Mouse (Mus musculus) lung, postnatal 0 days (tissue): ENCODE measurements at regions not wholly inside any gene's neighbourhood (a gene's known extent, or its start where the extent isn't known, plus 50 kb on each side); places are given as distances from the start of the nearest gene placed in this dataset.

Experiments used
- ATAC-seq: fragments of 200-750 bp; cut with Nextera tagmentation; 2 replicates; pipeline ENCODE4 v1.8.0; 2017; ENCODE audit warnings: moderate library complexity
- DNase-seq: peaks from one replicate; pipeline ENCODE4 v3.0.0-alpha.2; 2016; ENCODE audit warnings: low spot score
- H3K27ac ChIP-seq: fragments of 300-500 bp; sonication (generic); 2 replicates; pipeline ENCODE4 v1.5.1; 2014; ENCODE audit warnings: antibody characterized with exemption, mild to moderate bottlenecking, low read length, mixed read lengths
- H3K27me3 ChIP-seq: fragments of 300-500 bp; sonication (generic); replicated peaks from 2 replicates; pipeline ENCODE4 v1.6.1; 2014; ENCODE audit warnings: low read length, mixed read lengths; ENCODE audit not compliant: insufficient read depth
- H3K36me3 ChIP-seq: fragments of 300-500 bp; sonication (generic); 2 replicates; pipeline ENCODE4 v1.6.1; 2014; ENCODE audit warnings: low read length, mixed read lengths; ENCODE audit not compliant: insufficient read depth
- H3K4me1 ChIP-seq: fragments of 300-500 bp; sonication (generic); 2 replicates; pipeline ENCODE4 v1.6.1; 2014; ENCODE audit warnings: antibody characterized with exemption, low read depth, low read length, mixed read lengths; ENCODE audit not compliant: insufficient read depth
- H3K4me2 ChIP-seq: fragments of 300-500 bp; sonication (generic); replicated peaks from 2 replicates; pipeline ENCODE4 v1.6.1; 2014; ENCODE audit warnings: low read depth, mild to moderate bottlenecking, low read length, moderate library complexity, mixed read lengths
- H3K4me3 ChIP-seq: fragments of 300-500 bp; sonication (generic); 2 replicates; pipeline ENCODE4 v1.5.1; 2014; ENCODE audit warnings: low read depth, low read length
- H3K9ac ChIP-seq: fragments of 300-500 bp; sonication (generic); replicated peaks from 2 replicates; pipeline ENCODE4 v1.6.1; 2014; ENCODE audit warnings: low read depth, mild to moderate bottlenecking
- H3K9me3 ChIP-seq: fragments of 300-500 bp; sonication (generic); 2 replicates; pipeline ENCODE4 v1.6.1; 2016; ENCODE audit warnings: low read length, mixed read lengths
- CTCF ChIP-seq: IDR thresholded peaks from 2 replicates; pipeline ENCODE4 v1.5.1; 2016; ENCODE audit warnings: antibody characterized with exemption, mild to moderate bottlenecking
- EP300 ChIP-seq: IDR thresholded peaks from 2 replicates; pipeline ENCODE4 v1.6.1; 2016; ENCODE audit warnings: antibody characterized with exemption, mild to moderate bottlenecking, control low read depth
- WGBS: fragments of 180-500 bp; shearing (Covaris S2); extraction: QIAGEN DNeasy Blood & Tissue Kit; methylation state at CpG from one replicate; pipeline ENCODE4 v1.1.7; 2014; 5-methylcytosine and 5-hydroxymethylcytosine counted together

DNA sequence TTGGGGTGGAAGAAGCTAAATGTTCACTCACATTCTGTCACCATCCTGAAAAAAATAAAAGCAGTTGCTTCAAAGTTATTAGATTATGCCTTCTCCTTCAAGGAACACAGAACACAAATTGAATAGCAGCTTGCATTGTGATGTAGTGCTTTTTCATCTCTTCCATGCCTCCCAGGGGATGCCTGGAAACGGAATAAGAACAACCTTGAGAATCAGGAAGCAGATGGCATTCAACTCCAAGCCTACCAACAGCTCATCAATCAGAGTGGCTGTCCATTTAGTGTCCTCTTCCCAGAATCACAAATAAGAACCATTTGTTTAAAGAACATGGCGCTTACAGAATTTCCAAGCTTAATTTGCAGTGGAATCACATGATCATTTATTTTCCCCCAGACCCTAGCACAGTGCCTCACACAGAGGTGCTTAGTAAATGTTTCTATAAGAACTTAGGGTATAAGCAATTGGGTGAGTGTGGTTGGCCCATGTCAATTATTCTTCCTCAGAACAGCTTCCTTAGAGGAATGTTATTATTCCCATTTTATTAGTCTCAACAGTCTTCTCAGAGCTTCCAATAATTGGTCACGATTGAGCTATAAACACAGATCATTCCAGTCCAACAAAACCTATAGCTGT, 70.6 kb upstream of the C1qtnf7 start:
- no peak for ATAC-seq
- H3K4me1 ChIP-seq, result no peaks in the 10 kb centered on the region
- no peaks in the 10 kb centered on the region for H3K27me3 ChIP-seq
- H3K9me3 ChIP-seq, result no peaks in the 10 kb centered on the region
- H3K9ac ChIP-seq, result no peak overlapping the region
- no peak for DNase-seq
- TF ChIP-seq EP300 (no peak), CTCF (no peak)
- no peak overlapping the region for H3K27ac ChIP-seq
- no peak overlapping the region for H3K4me3 ChIP-seq
- 52% methylated on average over 3 of the region's 3 CpGs for WGBS
- H3K36me3 ChIP-seq, result no peaks in the 10 kb centered on the region
- no peak overlapping the region for H3K4me2 ChIP-seq

DNA sequence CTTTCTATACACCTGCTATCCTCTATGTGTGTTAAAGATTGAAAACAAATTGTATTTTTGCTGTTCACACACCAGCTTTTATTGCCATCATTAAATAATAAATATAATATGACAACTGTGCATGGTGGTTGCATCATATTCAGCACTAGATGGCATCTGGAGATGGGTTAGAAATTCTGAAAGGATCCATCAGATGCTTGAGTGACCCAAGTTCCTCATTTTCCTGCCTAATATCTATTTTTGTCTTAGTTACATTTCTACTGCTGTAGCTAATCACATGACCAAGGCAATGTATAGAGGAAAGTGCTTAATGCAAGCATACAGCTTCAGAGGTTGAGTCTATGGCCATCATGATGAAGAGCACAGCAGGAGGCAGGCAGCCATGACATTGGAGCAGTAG, 69.7 kb upstream of the C1qtnf7 start:
- DNase-seq (no peak), ATAC-seq (no peak)
- Histone ChIP-seq H3K9me3 (no peaks in the 10 kb centered on the region), H3K36me3 (no peaks in the 10 kb centered on the region), H3K27ac (no peak overlapping the region), H3K4me3 (no peak overlapping the region), H3K4me2 (no peak overlapping the region), H3K9ac (no peak overlapping the region), H3K4me1 (no peaks in the 10 kb centered on the region), H3K27me3 (no peaks in the 10 kb centered on the region)
- TF ChIP-seq EP300 (no peak), CTCF (no peak)

DNA sequence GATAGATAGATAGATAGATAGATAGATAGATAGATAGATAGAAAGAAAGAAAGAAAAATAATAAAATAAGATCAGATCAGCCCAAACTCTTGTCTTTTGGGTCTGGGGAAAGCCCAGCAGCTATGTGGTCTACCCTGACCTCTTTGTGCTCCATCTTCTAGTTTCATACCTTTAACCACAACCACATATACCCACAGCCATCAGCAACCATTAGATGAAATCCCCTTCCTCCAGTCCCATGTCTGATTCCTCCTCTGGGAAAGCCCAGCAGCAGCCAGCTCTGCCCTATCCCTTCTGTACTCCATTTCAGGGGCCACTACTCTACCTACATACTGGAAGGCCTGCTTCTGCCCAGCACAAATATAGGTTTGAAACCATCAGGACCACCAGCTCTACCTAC, 69.0 kb upstream of the C1qtnf7 start:
- H3K9ac ChIP-seq, result no peak overlapping the region
- TF ChIP-seq CTCF, result no peak
- H3K9me3 ChIP-seq, result no peaks in the 10 kb centered on the region
- no peak overlapping the region for H3K27ac ChIP-seq
- H3K4me3 ChIP-seq, result no peak overlapping the region
- H3K36me3 ChIP-seq, result no peaks in the 10 kb centered on the region
- H3K27me3 ChIP-seq, result no peaks in the 10 kb centered on the region
- H3K4me1 ChIP-seq, result no peaks in the 10 kb centered on the region
- no peak overlapping the region for H3K4me2 ChIP-seq
- DNase-seq, result no peak
- no peak for ATAC-seq

DNA sequence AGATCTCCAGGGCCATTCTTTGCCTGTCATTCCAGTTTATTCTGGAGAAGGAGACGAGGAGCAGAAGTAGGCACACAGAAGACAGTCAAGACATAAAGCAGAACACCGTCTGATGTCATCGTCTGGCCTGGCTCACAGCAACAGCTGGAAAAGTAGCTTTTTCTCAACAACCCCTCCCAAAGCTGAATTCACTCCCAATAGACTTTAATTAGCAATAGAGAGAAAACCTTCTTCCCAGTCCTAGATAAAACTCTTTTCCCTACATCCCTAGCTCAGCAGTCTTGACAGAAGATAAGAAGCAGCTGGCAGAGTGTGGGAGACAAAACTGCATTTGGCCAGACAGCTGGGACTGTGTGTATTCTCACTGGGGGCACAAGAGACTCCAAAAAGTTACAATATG, 59.3 kb upstream of the C1qtnf7 start:
- 48% methylated on average over 3 of the region's 3 CpGs for whole genome bisulfite sequencing
- H3K4me2 ChIP-seq, result no peak overlapping the region
- no peaks in the 10 kb centered on the region for H3K36me3 ChIP-seq
- no peaks in the 10 kb centered on the region for H3K4me1 ChIP-seq
- no peak overlapping the region for H3K9ac ChIP-seq
- H3K4me3 ChIP-seq, result no peak overlapping the region
- H3K9me3 ChIP-seq, result no peaks in the 10 kb centered on the region
- H3K27ac ChIP-seq, result no peak overlapping the region
- no peaks in the 10 kb centered on the region for H3K27me3 ChIP-seq
- 0 out of 2 replicates have a peak, but pooled peaks have one; percentile 19 for TF ChIP-seq EP300
- TF ChIP-seq CTCF, result no peak
- ATAC-seq, result peak; percentile 78
- peak; percentile 72 for DNase-seq

DNA sequence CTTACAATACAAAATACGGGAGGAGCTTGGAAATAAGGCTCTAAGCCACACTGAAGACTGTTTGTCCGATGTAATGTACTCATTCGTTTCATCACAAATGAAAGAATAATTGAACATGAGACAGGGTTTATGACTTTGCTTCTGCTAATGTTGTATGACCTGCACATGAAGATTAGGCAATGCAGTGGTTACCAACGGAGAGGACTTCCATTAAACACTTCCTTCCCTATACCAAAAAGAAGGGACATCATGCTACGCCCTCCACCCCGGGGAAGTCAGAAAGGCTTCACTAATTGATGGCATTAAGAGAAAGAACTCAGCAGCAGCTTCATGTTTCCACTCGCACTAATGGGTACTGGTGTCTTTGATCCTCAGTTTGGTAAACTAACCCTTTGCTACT, 57.6 kb upstream of the C1qtnf7 start:
- no peak for DNase-seq
- TF ChIP-seq EP300 (no peak), CTCF (no peak)
- Histone ChIP-seq H3K4me3 (no peak overlapping the region), H3K4me2 (no peak overlapping the region), H3K27ac (no peak overlapping the region), H3K9ac (no peak overlapping the region), H3K9me3 (no peaks in the 10 kb centered on the region), H3K4me1 (no peaks in the 10 kb centered on the region), H3K27me3 (no peaks in the 10 kb centered on the region), H3K36me3 (no peaks in the 10 kb centered on the region)
- no peak for ATAC-seq
- 68% methylated on average over 7 of the region's 7 CpGs for WGBS

DNA sequence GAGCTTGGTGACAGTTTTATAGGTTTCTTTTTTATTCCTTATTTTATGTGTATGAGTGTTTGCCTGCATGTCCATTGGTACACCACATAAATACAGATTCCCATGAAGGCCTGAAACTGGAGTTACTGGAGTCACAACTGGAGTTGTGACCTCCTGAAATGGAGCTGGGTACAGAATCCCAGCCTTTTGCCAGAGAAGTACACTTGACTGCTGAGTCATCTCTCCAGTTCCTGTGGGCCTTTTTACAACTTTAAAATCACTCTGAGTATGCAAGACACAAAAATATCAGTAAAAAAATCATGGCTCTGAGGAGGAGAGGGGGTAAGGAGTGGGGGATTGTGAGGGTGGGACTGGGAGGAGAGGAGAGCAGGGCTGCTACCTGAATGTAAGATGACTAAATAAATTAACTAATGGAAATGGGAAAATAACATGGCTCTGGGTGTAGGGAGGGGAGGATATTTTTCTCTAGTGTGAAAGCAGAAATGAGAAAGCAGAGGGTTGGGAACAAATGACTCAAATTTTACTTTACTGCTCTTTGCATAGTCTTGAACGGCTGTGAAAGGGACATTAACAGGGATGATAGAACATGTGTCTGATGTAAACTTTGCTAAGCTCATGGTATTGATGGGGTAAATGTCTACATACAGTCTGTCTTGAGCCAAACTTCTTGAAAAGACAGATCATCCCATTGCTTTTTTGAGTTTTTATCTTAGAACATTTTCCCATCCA, 53.2 kb upstream of the C1qtnf7 start:
- WGBS, result 75% methylated on average over 1 of the region's 1 CpGs
- Histone ChIP-seq H3K9me3 (no peaks in the 10 kb centered on the region), H3K9ac (no peak overlapping the region), H3K27ac (no peak overlapping the region), H3K4me2 (no peak overlapping the region), H3K4me3 (no peak overlapping the region), H3K4me1 (no peaks in the 10 kb centered on the region), H3K27me3 (no peaks in the 10 kb centered on the region), H3K36me3 (no peaks in the 10 kb centered on the region)
- ATAC-seq (no peak), DNase-seq (no peak)
- no peak for TF ChIP-seq CTCF
- no peak for TF ChIP-seq EP300
